Mouse (Mus musculus) ES-E14 (cell line): ENCODE data around the gene Gsk3b.

ENCODE experiments used
- HCFC1 ChIP-seq: IDR thresholded peaks from 2 replicates; pipeline ENCODE4 v1.6.1; 2012; ENCODE audit warnings: low read length, inconsistent platforms, borderline replicate concordance; ENCODE audit not compliant: insufficient read depth
- MAFK ChIP-seq: IDR thresholded peaks from 2 replicates; pipeline ENCODE4 v1.6.1; 2014; ENCODE audit warnings: mild to moderate bottlenecking, low read depth, low read length, inconsistent platforms; ENCODE audit not compliant: insufficient read depth
- ZC3H11A ChIP-seq: IDR thresholded peaks from 2 replicates; pipeline ENCODE4 v1.6.1; 2012; ENCODE audit warnings: low read depth, mild to moderate bottlenecking, inconsistent platforms, low read length, borderline replicate concordance
- ZNF384 ChIP-seq: IDR thresholded peaks from 2 replicates; pipeline ENCODE4 v1.6.1; 2012; ENCODE audit warnings: low read depth, low read length, inconsistent platforms

- TF ChIP-seq ZC3H11A: no peak
- TF ChIP-seq MAFK: no peak
- TF ChIP-seq ZNF384: no peak
- TF ChIP-seq HCFC1: no peak
These were observed 6.5 kb downstream of the Gsk3b start for GRCm38 (mm10) chr16:38095181-38095851.
